Mouse (Mus musculus) bone marrow macrophage, adult 2 months (primary cell): ENCODE measurements around the gene Zfp39.

Experiments used
- CTCF ChIP-seq: IDR thresholded peaks from 2 replicates; pipeline ENCODE4 v1.5.1; 2012; ENCODE audit warnings: low read depth, mild to moderate bottlenecking, low read length, moderate library complexity
- POLR2A ChIP-seq: IDR thresholded peaks from 2 replicates; pipeline ENCODE4 v1.6.1; 2012; ENCODE audit warnings: mild to moderate bottlenecking, low read depth, low read length, borderline replicate concordance

GRCm38 (mm10) chr11:58922420-58922819, 18.4 kb upstream of the Zfp39 start:
- no peak for TF ChIP-seq CTCF
- no peak for TF ChIP-seq POLR2A
